Mouse (Mus musculus): ENCODE data around the gene Ccr10. TPM values are rescaled to one million over a fixed set of nuclear protein-coding genes. Genes with fewer than 3 reads are reported as not detected.
"Not testable (repeated sequence)": the region's sequence is repeated elsewhere in the genome, so short reads cannot be mapped to it uniquely, and the experiment has no call there.

Ccr10 gene
- total RNA-seq, 2 experiments from 2014 or later, result not detected

- not testable (repeated sequence) for ATAC-seq (replicated peaks; ENCODE audit: poor library complexity, severe bottlenecking)
These were observed 14.2 kb downstream of the Ccr10 start for GRCm38 (mm10) chr11:101160981-101161505.

- peak; percentile 23; the same call in 1 of the 2 replicates for ATAC-seq (replicated peaks; ENCODE audit: poor library complexity, severe bottlenecking)
These were observed 15.1 kb downstream of the Ccr10 start for GRCm38 (mm10) chr11:101160151-101160550.

GRCm38 (mm10) chr11:101155728-101156371 is 19.4 kb downstream of the Ccr10 start, which contains the start of gene Tubg2:
Tubg2 (plus strand) TSS chr11:101155907.
- ATAC-seq (replicated peaks; ENCODE audit: poor library complexity, severe bottlenecking), result peak; percentile 66

GRCm38 (mm10) chr11:101155151-101155550 is 20.1 kb downstream of the Ccr10 start:
- ATAC-seq (replicated peaks; ENCODE audit: poor library complexity, severe bottlenecking), result no peak

- ATAC-seq (replicated peaks; ENCODE audit: poor library complexity, severe bottlenecking), result no peak
These were observed 20.6 kb downstream of the Ccr10 start for GRCm38 (mm10) chr11:101154648-101155047.

GRCm38 (mm10) chr11:101152825-101153224 is 22.4 kb downstream of the Ccr10 start:
- no peak for ATAC-seq (replicated peaks; ENCODE audit: poor library complexity, severe bottlenecking)

- ATAC-seq (replicated peaks; ENCODE audit: poor library complexity, severe bottlenecking), result no peak
These were observed 24.2 kb downstream of the Ccr10 start for GRCm38 (mm10) chr11:101151063-101151462.

GRCm38 (mm10) chr11:101149178-101150105 is 25.8 kb downstream of the Ccr10 start:
- ATAC-seq (replicated peaks; ENCODE audit: poor library complexity, severe bottlenecking), result no peak

GRCm38 (mm10) chr11:101148751-101149150 is 26.5 kb downstream of the Ccr10 start:
- ATAC-seq (replicated peaks; ENCODE audit: poor library complexity, severe bottlenecking), result no peak

GRCm38 (mm10) chr11:101146377-101146776 is 28.9 kb downstream of the Ccr10 start:
- ATAC-seq (replicated peaks; ENCODE audit: poor library complexity, severe bottlenecking), result no peak

- peak; percentile 66 for ATAC-seq (replicated peaks; ENCODE audit: poor library complexity, severe bottlenecking)
These were observed 31.7 kb downstream of the Ccr10 start for GRCm38 (mm10) chr11:101143338-101144225.

GRCm38 (mm10) chr11:101142215-101142967 is 32.9 kb downstream of the Ccr10 start:
- no peak for ATAC-seq (replicated peaks; ENCODE audit: poor library complexity, severe bottlenecking)

GRCm38 (mm10) chr11:101141088-101141487 is 34.2 kb downstream of the Ccr10 start:
- ATAC-seq (replicated peaks; ENCODE audit: poor library complexity, severe bottlenecking), result no peak

GRCm38 (mm10) chr11:101140164-101140819 is 35.0 kb downstream of the Ccr10 start:
- ATAC-seq (replicated peaks; ENCODE audit: poor library complexity, severe bottlenecking), result no peak

- peak; percentile 53 for ATAC-seq (replicated peaks; ENCODE audit: poor library complexity, severe bottlenecking)
These were observed 36.6 kb downstream of the Ccr10 start for GRCm38 (mm10) chr11:101138536-101139181.

GRCm38 (mm10) chr11:101137000-101137399 is 38.2 kb downstream of the Ccr10 start:
- ATAC-seq (replicated peaks; ENCODE audit: poor library complexity, severe bottlenecking), result no peak

GRCm38 (mm10) chr11:101134217-101134865 is 40.9 kb downstream of the Ccr10 start:
- ATAC-seq (replicated peaks; ENCODE audit: poor library complexity, severe bottlenecking), result no peak

- no peak for ATAC-seq (replicated peaks; ENCODE audit: poor library complexity, severe bottlenecking)
These were observed 42.2 kb downstream of the Ccr10 start for GRCm38 (mm10) chr11:101133037-101133436.
